Mouse (Mus musculus): ENCODE measurements around the gene Lemd1. TPM values are rescaled to one million over a fixed set of nuclear protein-coding genes. Genes with fewer than 3 reads are reported as not detected.

The Lemd1 gene
- total and polyA plus RNA-seq, 3 experiments = not detected

DNA sequence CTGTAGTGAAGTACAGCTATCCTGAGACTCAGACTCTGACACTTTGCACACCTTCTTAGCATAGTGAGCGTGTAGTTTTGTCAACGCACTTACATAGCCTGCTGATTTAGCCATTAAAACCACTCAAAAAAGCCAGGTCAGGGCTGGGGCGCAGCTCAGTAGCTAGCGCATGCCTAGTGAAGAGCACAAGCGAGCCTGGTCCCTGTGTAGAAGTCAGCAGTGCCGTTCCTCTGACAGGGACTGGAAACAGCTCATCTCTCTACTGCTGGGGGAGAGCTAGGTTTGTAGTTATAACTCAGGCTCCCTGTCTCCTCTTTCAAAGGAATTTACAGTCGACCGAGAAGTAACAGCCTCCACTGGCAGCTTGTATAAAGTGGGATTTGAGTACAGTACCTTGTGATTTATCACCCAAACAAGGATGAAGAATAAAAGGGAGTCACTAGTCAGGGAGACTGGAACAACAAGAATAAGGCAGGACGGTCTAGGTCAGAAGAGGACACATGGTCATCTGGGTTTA lies 43.6 kb downstream of the Lemd1 start:
- H3K27me3 ChIP-seq (replicated peaks) = peaks cover 41% of the 10 kb centered on the region
- TF ChIP-seq SMC3 (IDR thresholded peaks at IDR 0.05; ENCODE audit: low read depth, low read length) = no peak
- TF ChIP-seq NRF1 (IDR thresholded peaks at IDR 0.05; ENCODE audit: low read depth, low read length) = 0 out of 2 replicates have a peak, but pooled peaks have one; percentile 12
- H3K9ac ChIP-seq (ENCODE audit: insufficient read depth, low read depth) = no peak overlapping the region
- in situ Hi-C loops (cut with MboI; ENCODE audit: low pct_ligation_motif_present, low pct_unique_long_range_greater_than_20kb, low sequenced_read_pairs) = loop anchor here (5.0 kb wide), 1 partner anchor 78 kb away; no protein-coding TSS in a partner anchor
- no peaks in the 10 kb centered on the region for H3K9me3 ChIP-seq (replicated peaks; ENCODE audit: low read length)
- no peak for DNase-seq (ENCODE audit: extremely low read depth)
- no peaks in the 10 kb centered on the region for H3K4me1 ChIP-seq (ENCODE audit: control insufficient read depth in 1 of 2, insufficient read depth in 2 of 2)
- no peak overlapping the region for H3K27ac ChIP-seq (ENCODE audit: insufficient read depth, low read depth)
- H3K4me2 ChIP-seq (ENCODE audit: insufficient read depth, low read depth, poor library complexity, severe bottlenecking) = no peak overlapping the region
- no peaks in the 10 kb centered on the region for H3K36me3 ChIP-seq (replicated peaks in 1 of 2; ENCODE audit: control insufficient read depth in 1 of 2, insufficient read depth in 1 of 2, low read length in 1 of 2)
- dilution Hi-C loops (cut with MboI; ENCODE audit: extremely low pct_ligation_motif_present, extremely low pct_unique_long_range_greater_than_20kb, low sequenced_read_pairs) = no loop called here
- no peak overlapping the region for H3K4me3 ChIP-seq (replicated peaks in 1 of 3; ENCODE audit: low read depth in 2 of 3, low read length in 2 of 3, poor library complexity in 1 of 3)
- H3K79me2 ChIP-seq (replicated peaks; ENCODE audit: control insufficient read depth, extremely low read depth, insufficient read depth, poor library complexity, severe bottlenecking) = no peaks in the 10 kb centered on the region

DNA sequence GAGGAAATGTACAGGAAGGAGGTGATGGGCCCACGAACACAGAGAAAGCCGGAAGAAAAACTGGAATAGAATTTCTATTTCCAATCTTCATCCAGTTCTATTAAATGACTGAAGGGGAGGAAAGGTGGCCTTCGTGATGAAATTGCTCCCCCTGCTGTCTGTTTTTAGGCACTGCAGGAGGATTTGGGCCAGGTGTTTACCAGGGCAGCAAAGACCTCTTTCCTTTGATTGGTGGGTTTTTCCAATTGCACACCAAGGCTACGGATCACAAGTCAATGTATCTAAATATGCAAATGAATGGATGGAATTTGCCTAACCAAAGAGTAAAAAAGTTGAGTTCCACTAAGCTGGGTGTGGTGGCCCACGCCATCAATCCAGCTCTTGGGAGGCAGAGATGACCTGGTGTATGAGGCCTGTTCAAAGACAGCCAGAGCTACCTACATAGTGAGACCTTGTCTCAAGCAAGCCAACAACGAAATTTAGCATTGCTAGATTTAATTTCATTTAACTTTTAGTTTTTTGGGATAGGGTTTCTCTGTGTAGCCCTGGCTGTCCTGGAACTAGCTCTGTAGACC lies 46.4 kb downstream of the Lemd1 start:
- H3K4me2 ChIP-seq (ENCODE audit: insufficient read depth, low read depth, poor library complexity, severe bottlenecking) = no peak overlapping the region
- no peaks in the 10 kb centered on the region for H3K9me3 ChIP-seq (replicated peaks; ENCODE audit: low read length)
- DNase-seq (ENCODE audit: extremely low read depth) = peak; percentile 62
- in situ Hi-C loops (cut with MboI; ENCODE audit: low pct_ligation_motif_present, low pct_unique_long_range_greater_than_20kb, low sequenced_read_pairs) (loop anchor here (5.0 kb wide), 1 partner anchor 80 kb away; no protein-coding TSS in a partner anchor), dilution Hi-C loops (cut with MboI; ENCODE audit: extremely low pct_ligation_motif_present, extremely low pct_unique_long_range_greater_than_20kb, low sequenced_read_pairs) (no loop called here)
- no peak overlapping the region for H3K27ac ChIP-seq (ENCODE audit: insufficient read depth, low read depth)
- TF ChIP-seq SMC3 (IDR thresholded peaks at IDR 0.05; ENCODE audit: low read depth, low read length) (peak; percentile 92), RCOR1 (conservative IDR thresholded peaks at IDR 0.05; ENCODE audit: low read depth, low read length) (no peak), ZC3H11A (IDR thresholded peaks at IDR 0.05; ENCODE audit: low read depth, low read length) (peak; percentile 56; the same call in 1 of the 2 replicates), ZMIZ1 (IDR thresholded peaks at IDR 0.05; ENCODE audit: low read depth, low read length) (no peak), ZKSCAN1 (IDR thresholded peaks at IDR 0.05; ENCODE audit: borderline replicate concordance, low read depth, low read length) (no peak), MEF2A (IDR thresholded peaks at IDR 0.05; ENCODE audit: borderline replicate concordance, low read depth, low read length) (no peak), POLR2AphosphoS2 (IDR thresholded peaks at IDR 0.05; ENCODE audit: low read depth, low read length) (no peak), MAX (IDR thresholded peaks at IDR 0.05; ENCODE audit: low read length) (no peak), JUND (conservative IDR thresholded peaks at IDR 0.05; ENCODE audit: low read depth, low read length) (no peak), TBP (conservative IDR thresholded peaks at IDR 0.05; ENCODE audit: low read depth, low read length) (no peak), CHD2 (IDR thresholded peaks at IDR 0.05; ENCODE audit: low read length) (no peak), MAFK (IDR thresholded peaks at IDR 0.05; ENCODE audit: insufficient replicate concordance, low read length) (no peak), E2F4 (IDR thresholded peaks at IDR 0.05; ENCODE audit: insufficient replicate concordance, low read depth, low read length) (no peak), USF2 (conservative IDR thresholded peaks at IDR 0.05; ENCODE audit: low read depth, low read length) (no peak), EP300 (IDR thresholded peaks at IDR 0.05; ENCODE audit: low read length) (no peak), TCF12 (IDR thresholded peaks at IDR 0.05; ENCODE audit: low read depth, low read length) (no peak), USF1 (IDR thresholded peaks at IDR 0.05; ENCODE audit: low read depth, low read length) (no peak), JUN (IDR thresholded peaks at IDR 0.05; ENCODE audit: insufficient read depth, low read depth, low read length) (no peak), NRF1 (IDR thresholded peaks at IDR 0.05; ENCODE audit: low read depth, low read length) (no peak), GABPA (IDR thresholded peaks at IDR 0.05; ENCODE audit: insufficient replicate concordance, low read depth, low read length) (no peak), IRF4 (IDR thresholded peaks at IDR 0.05; ENCODE audit: low read depth, low read length) (no peak), SIN3A (IDR thresholded peaks at IDR 0.05; ENCODE audit: low read length) (no peak), UBTF (IDR thresholded peaks at IDR 0.05; ENCODE audit: low read depth, low read length) (no peak), CTCF (conservative IDR thresholded peaks at IDR 0.05 in 1 of 2, IDR thresholded peaks at IDR 0.05 in 1 of 2; ENCODE audit: low read depth in 2 of 2, low read length in 2 of 2) (peak; percentile 93), MXI1 (IDR thresholded peaks at IDR 0.05; ENCODE audit: low read depth, low read length) (no peak), PAX5 (IDR thresholded peaks at IDR 0.05; ENCODE audit: low read length) (no peak), MAZ (IDR thresholded peaks at IDR 0.05; ENCODE audit: low read depth, low read length) (no peak), ELF1 (IDR thresholded peaks at IDR 0.05; ENCODE audit: low read depth, low read length) (no peak), ZNF384 (IDR thresholded peaks at IDR 0.05; ENCODE audit: low read depth, low read length) (no peak), KAT2A (IDR thresholded peaks at IDR 0.05; ENCODE audit: insufficient replicate concordance, low read length) (no peak), RAD21 (IDR thresholded peaks at IDR 0.05; ENCODE audit: low read depth, low read length) (peak; percentile 87)
- H3K4me1 ChIP-seq (ENCODE audit: control insufficient read depth in 1 of 2, insufficient read depth in 2 of 2) = no peaks in the 10 kb centered on the region
- no peak overlapping the region for H3K4me3 ChIP-seq (replicated peaks in 1 of 3; ENCODE audit: low read depth in 2 of 3, low read length in 2 of 3, poor library complexity in 1 of 3)
- no peaks in the 10 kb centered on the region for H3K36me3 ChIP-seq (replicated peaks in 1 of 2; ENCODE audit: control insufficient read depth in 1 of 2, insufficient read depth in 1 of 2, low read length in 1 of 2)
- H3K9ac ChIP-seq (ENCODE audit: insufficient read depth, low read depth) = no peak overlapping the region
- H3K79me2 ChIP-seq (replicated peaks; ENCODE audit: control insufficient read depth, extremely low read depth, insufficient read depth, poor library complexity, severe bottlenecking) = no peaks in the 10 kb centered on the region
- H3K27me3 ChIP-seq (replicated peaks) = peaks cover 40% of the 10 kb centered on the region
